Mouse (Mus musculus) frontal cortex, postnatal 36 days (tissue): ENCODE data around the gene Tgif1.
A peak's percentile ranks its signal among the peaks of the same experiment; 100 is the strongest.

Experiments
- DNase-seq, 2 experiments: peaks; one replicate each; pipeline ENCODE4 v3.0.0; 2022; ENCODE audit warnings: low spot score in 2 of 2

The Tgif1 gene

GRCm38 (mm10) chr17:70866538-70867114 lies 13.3 kb upstream of the Tgif1 start:
- no peak for DNase-seq

GRCm38 (mm10) chr17:70866029-70866428 lies 12.7 kb upstream of the Tgif1 start:
- no peak for DNase-seq

DNA sequence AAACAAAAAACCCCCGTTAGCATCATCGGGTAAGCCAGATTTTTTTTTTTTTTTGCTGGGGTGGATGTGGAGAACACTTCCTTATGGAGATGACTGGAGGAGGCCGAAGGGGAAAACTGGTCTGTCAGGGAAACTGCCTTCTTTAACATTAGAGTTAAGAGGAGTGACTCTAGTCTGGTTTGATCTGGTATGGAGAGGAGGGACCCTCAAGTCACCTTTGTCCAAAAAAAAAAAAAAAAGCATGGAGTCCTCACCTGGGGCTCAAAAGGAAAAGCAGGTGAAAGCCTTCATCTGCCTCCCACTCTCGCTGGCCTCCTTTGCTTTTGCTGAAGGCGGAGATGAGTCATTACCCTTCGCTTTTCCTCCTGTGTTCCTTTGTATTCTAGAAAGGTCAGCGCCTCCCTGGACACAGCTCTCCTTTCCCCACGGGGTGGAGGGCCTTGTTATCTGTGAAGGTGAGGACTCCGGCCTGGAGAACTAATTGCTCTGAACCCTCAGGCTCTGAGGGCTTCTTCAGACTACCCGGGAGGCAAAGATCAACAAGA lies 11.8 kb upstream of the Tgif1 start:
- no peak for DNase-seq

DNA sequence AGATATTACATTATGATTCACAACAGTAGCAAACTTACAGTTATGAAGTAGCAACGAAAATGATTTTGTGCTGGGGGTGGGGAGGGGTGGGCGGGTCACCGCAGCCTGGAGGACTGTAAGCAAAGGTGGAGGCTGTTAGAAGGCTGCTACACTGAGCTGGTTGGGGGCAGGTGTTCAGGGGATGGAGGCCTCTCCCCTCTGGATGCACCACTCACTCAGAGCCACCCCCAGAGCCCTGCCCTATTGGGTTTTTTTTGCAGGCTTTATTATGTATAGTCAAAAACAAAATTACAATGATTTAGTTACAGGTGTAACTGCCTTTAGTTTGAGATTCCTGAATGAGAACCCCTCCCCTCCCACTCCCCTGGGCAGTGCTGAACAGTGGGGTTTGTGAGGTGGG lies 11.3 kb upstream of the Tgif1 start:
- no peak for DNase-seq

- no peak for DNase-seq
These were observed 10.8 kb upstream of the Tgif1 start for GRCm38 (mm10) chr17:70864117-70864516.

GRCm38 (mm10) chr17:70858814-70859213 lies 5.5 kb upstream of the Tgif1 start:
- DNase-seq = no peak

DNA sequence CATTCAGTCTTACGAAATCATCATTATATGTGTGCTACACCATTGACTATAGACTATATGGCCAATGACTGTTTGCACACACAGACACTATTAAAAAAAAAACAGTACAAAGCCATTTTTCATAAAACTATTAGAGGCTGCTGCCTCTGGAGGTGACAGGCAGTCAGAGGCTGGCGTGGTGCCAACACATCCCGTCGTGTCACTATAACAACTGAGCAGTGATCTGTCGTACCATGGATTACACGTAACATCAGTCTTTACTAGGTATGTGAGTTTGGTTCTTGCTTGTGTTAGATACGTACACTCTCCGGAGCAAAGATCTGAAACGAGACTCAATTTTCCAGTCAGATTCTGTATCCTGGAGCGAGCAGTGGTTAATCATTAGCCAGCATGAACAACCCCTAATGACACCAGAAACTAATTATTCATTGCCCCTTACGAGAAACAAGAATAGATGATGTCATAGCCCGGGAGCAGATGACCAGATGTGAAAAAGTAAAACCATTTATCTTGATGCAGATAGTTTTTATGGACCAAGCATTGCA lies 3.6 kb upstream of the Tgif1 start:
- DNase-seq = no peak

DNA sequence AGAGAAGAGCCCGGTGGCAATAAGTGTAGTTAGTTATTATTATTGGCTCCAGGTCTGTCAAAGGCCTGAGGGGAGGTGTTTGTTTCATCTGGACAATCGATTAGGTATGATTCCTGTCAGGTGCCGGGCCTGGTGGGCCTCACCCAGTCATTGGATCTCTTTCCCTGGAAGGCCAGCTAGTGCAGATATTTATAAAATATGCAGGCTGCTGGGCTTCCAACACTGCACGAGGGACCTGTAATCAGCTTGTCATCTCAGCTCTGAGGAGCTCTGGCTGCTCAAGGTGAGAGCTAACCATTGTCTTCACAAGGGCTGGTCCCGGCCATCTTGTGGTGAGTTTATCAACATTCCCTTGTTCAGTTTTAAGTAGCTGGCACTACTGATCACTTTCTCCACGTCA lies 675 bp upstream of the Tgif1 start:
- DNase-seq = no peak

- peak; percentile 31 to 45 for DNase-seq
These were observed 510 bp downstream of the Tgif1 start for GRCm38 (mm10) chr17:70852686-70853386.

DNA sequence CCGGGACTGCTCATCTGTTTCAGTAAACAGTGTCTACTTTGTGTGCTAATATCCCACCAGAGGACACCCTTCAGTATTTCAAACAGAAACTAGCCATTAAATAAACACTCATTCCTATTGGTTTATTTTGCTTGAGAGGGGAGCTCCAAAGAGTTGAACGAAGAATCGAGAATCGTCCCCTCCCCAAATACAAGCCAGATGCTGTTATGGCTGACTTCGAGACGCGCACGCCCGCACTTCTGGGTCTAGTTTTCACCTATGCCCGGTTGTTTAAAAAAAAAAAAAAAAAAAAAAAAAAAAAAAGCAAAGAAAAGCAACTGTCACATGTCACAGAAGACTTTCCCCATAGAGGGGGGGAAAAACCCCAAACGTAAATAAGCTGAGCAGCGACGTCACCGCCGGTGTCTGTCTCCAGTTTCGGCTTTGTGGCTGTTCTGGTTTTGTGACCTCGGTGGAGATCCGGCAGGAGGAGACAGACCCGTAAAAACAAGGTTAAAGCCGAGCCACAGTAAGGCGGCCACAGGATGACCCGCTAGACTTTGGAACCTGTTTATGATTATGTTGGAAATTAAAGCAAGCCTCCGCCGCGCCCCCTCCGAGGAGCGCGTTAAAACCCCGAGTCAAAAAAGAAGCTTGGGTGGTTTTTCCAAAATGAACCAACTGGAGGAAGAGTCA lies 1.2 kb downstream of the Tgif1 start:
- no peak for DNase-seq

GRCm38 (mm10) chr17:70850996-70851991 lies 2.1 kb downstream of the Tgif1 start:
- DNase-seq = peak in 1 of 2 experiments; percentile 18

DNA sequence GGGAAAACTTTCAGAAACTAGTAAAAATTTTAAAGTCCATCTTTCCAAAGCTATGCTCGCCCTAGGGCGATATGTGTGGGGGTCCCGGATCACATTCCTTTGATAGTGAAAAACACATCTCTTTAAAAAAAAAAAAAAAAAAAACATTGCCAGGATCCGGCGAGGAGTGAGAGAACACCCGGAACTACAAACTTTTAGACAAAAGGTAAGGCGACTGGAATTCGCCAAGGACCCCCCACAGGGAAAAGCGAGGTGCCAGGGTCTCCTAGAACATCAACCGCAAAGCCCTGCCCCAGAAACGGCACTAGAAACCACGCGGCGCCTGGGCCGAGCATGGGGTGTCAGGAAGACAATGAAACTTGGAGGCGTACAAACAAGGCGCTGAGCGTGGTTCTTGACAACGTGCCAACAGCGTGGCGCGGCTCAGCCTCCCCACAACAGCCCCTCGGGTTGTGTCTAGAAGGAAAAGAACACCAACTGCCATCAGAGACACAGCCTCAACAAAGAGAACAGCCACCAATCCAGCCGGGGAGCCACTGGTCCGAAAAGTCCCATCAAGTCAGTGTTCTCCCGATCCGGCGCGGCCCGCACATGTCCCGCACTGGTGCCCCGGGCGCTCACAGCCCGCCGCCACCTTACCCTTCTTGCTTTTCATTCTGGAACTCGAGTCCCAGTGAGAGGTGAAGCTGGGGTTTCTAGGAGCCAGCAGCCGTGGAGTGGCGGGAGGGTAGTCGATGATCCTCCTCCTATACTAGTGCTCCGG lies 2.9 kb downstream of the Tgif1 start:
- DNase-seq = no peak

- peak; percentile 35 to 45 for DNase-seq
These were observed 3.7 kb downstream of the Tgif1 start for GRCm38 (mm10) chr17:70849399-70850232.

- no peak for DNase-seq
These were observed 4.6 kb downstream of the Tgif1 start for GRCm38 (mm10) chr17:70848511-70849398.

DNA sequence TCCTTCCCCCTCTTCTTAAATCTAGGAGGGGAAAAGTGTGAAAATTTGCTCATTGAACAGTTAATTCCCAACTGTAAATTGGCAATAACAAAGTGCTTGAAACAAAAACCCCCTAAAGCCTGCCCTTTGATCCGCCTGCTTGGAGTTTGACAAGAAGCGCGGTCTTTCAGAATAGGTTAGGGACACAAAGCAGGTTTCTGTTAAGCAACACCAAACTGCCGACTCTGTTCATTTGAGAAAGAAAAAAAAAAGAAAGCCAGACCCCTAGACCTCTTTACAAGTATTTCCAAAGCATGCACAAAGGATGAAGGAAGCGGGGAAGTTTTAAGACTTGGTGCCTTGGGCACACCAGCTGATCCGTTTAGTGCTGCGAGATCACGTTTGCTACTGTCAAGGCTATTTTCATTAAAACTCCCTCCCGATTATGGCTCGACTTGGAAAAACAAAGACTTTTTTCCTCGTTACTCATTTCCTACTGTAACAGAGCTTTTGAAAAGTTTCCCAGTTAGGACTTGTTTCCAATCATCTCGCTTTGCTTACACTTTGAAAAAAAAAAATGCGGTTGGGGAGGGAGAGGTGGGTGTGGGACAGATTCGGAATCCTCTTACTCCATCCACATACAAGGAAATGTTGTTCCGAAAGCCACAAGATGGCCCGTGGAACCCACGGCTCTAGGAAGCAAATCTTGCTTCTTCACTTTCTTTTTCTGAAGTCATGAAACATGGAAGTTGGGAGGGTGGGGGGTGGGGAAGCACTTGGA lies 5.4 kb downstream of the Tgif1 start:
- no peak for DNase-seq

- no peak for DNase-seq
These were observed 6.3 kb downstream of the Tgif1 start for GRCm38 (mm10) chr17:70847086-70847485.

DNA sequence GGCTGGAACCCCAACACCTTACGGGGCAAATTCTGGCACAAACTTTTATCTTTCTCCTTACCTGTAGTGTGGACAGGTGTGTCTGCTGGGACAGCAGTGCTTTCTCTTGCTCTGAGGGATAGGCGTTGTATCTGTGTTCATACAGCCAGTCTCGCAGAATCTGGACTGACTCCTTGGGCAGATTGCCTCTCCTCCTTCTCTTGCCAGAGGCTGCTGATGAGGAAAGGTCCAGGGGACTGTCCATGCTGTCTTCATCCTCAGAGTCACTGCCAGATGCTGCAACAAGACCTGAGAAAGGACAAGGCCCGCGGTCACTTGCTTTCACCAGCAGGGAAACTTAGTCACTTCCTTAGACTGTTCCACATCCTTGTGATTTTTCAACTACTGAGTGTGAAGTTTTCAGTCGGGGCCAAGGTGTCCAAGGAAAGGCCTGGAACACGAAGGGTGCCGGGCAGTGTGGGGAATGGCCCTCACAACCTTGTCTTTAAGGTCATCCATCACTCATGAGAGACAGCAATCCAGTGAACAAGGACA lies 7.2 kb downstream of the Tgif1 start:
- DNase-seq = no peak

DNA sequence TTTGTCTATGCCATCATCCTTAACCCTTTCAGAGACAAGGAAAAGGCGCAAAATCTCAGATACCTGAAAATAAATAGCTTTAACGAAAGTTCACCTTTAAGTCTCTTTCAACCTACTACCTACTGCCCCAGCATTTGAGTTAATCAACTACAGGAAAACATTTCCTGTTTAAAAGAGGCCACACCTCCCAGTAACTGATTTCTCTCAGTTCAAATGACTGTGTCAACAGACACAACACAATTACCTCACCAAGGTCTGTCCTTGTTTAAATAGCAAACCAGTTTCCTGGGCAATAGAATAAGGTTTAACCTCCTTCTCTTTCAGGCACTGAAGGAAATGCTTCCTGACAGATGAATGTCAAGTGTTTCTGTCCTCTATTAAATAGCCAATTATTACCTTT lies 7.8 kb downstream of the Tgif1 start:
- DNase-seq = no peak
